Mouse (Mus musculus) liver, embryonic 14.5 days (tissue): Measurements from ENCODE around the gene Grsf1.

ENCODE experiments used
- CTCF ChIP-seq: IDR thresholded peaks from 2 replicates; pipeline ENCODE4 v1.5.1; 2016; ENCODE audit warnings: antibody characterized with exemption, low read depth, control low read depth
- EP300 ChIP-seq: IDR thresholded peaks from 2 replicates; pipeline ENCODE4 v1.6.1; 2016; ENCODE audit warnings: antibody characterized with exemption, low read depth

DNA sequence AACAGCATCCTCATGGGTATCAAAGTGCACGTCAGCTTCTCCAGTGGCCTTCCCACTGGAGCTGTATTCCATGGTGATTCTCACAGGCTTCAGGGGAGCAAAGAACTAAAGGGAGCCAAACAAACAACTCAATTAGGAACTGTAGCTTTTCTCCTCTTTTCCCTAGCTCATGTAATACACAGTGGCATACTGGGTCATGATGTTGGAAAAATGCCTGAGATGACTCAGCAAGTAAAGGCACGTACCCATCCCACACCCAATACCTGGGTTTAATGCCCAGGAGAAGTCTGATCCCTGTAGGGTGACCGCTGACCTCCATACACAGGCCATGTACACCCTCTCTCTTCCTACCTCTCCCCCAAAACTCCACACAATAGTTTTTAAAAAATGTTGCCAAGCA is 12.8 kb downstream of the Grsf1 start:
- TF ChIP-seq CTCF = no peak
- TF ChIP-seq EP300 = no peak
